Mouse (Mus musculus) adrenal gland, postnatal 4 days (tissue): ENCODE measurements around the gene AI481877. TPM values are rescaled to one million over a fixed set of nuclear protein-coding genes. Genes with fewer than 3 reads are reported as not detected.
"Not testable (repeated sequence)": the region's sequence is repeated elsewhere in the genome, so short reads cannot be mapped to it uniquely, and the experiment has no call there.

ENCODE experiments used
- DNase-seq, 2 experiments: peaks; one replicate each; pipeline ENCODE4 v3.0.0; 2021 to 2022; ENCODE audit warnings: low spot score in 2 of 2, mixed read lengths in 2 of 2
- long read RNA-seq, 2 experiments: library from polyadenylated mRNA; stranded (forward); transcript quantifications; one replicate each; pipeline ENCODE4 v2.0.0; 2021
- total RNA-seq, 2 experiments: library from RNA; stranded (reverse); gene quantifications; 2 replicates each; pipeline ENCODE4 v1.2.3; 2021

Gene AI481877
- under 1 TPM in 1 of 2 experiments, not detected in 1; 0.17 TPM for total RNA-seq
- long read RNA-seq, experiment 1: 0 reads
- long read RNA-seq, experiment 2, partial matches to known transcripts: 0 of 1 reads
- long read RNA-seq, experiment 2, other reads (novel, unspliced or antisense): 1 of 1 reads

DNA sequence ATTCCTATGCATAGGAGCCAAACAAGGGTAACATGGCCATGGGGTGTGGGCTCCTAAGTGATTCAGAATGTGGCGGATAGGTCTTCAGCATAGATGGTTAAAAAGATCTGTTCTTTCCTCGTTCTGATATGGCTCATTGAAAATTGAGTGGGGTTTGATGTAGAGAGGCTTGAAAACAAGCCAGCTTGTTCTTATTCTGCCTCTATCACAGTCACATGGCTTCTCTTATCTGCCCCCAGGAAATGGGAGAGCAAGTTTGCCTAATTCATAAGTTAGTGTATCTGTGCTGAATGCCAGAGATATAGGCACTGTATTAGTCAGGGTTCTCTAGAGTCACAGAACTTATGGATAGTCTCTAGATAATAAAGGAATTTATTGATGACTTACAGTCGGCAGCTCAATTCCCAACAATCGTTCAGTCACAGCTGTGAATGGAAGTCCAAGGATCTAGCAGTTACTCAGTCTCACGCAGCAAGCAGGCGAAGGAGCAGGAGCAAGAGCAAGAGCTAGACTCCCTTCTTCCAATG lies at the start of gene AI481877:
Gene AI481877 (minus strand): TSS at position 477 of the 527 bp plus-strand sequence.
- DNase-seq: not testable (repeated sequence)

DNA sequence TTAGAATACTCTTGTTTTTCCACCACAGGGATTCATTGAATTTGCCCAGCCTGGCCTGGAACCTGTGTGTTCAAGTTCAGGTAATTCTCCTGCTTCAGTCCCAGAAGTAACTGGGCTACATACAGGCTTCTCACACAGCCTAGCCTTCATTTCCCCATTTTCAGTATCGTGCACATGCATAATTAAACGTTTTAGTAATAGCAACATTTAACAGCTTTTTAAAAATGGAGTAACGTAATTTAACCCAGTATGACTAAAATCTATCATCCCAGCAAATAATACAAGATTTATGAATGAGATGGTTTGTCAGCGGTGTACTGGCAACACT lies 49.7 kb upstream of the AI481877 start:
- DNase-seq: no peak

DNA sequence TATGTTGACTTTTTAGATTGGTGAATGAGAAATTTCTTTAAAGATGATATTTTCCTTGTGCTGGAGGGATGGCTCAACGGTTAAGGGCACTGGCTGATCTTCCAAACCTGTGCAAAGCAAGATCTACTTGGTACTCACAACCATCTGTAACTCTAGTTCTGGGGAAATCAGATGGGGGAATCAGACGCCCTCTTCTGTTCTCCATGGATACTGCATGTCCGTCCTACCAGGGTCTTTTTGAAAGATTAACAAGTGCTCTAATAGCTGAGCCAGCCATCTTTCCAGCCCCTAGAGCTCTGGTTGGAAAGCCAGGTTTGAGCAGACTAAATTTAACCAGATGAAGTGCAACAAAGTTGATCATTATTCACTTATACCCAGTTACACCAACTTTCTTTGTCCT lies 48.5 kb upstream of the AI481877 start:
- DNase-seq: peak in 1 of 2 experiments; percentile 35

DNA sequence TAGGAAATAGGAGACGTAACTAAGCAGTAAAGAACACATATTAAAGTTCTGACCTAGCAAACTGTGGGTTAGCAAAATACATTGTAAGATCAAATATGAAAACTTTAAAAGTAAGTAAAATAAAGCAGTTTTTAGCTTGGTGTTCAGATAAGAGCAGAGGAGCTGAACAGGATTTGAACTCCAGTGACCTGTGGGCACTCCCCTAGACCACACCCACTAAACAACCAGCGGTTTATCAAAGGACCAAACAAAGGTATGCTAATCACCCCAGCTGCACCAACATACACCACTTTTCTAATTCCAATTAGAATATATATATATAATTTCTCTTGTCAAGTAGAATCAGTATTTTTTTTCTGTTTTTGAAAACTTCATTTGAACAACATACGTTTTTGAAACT lies 46.9 kb upstream of the AI481877 start:
- no peak for DNase-seq

DNA sequence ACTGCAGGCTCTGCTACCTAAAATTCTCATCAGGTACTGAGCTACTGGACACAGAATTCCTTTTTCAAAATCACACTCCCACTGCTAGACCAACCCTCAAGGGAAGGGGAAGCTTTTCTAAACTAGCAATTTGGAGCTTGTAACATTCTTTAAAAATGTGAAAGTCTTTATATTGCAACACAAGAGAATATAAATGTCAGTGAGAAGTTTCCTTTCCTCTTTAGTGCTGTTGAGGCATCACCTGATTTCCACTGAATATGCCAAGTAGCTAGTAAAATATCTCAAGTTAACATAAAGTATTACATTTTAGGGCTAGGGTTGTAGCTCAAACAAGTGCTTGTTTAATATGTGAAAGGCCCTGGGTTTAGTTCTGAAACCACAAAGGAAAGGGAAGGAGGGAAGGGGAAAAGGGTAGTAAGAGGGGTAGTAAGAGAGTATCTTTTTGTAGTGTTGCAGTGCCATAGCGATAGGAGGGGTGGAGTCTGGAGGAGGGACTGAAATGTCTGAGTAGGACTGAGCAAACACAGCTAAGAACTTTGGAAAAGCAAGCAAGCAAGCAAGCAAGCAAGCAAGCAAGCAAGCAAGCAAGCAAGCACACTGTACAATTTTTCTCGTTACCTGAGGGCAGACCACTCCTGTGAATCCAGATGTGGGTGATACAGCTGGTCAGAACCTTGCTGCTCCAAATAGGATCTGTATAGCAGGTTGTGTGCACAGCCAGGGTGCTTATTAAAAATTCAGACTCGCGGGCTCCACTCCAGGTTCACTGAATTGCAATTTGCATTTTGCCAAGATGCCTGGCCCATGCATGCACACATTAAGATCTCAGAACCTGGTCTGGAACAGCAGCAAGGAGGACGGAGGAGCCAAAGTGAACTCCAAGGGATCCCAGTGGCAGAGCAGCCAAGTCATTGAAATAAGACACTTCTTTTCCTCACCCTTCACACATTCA lies 42.8 kb upstream of the AI481877 start:
- DNase-seq: no peak

DNA sequence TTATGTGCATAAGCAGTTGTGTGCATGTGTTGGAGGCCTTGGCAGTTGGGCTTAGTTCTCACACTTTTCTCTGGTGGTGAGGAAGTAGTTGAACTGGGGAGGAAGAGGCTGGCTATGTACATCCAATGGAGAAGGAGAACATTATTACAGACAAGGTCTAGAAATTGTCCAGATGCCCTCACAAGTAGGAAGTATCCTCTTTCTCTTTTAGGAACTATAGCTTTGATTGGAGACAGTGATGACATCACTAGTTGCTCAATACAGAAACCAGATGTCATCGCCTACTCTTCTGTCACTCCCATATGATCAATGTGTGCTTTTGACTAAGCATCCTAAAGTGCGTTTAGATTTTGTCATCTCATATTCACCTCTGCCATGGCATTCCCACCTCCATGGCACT lies 38.8 kb upstream of the AI481877 start:
- DNase-seq: no peak

DNA sequence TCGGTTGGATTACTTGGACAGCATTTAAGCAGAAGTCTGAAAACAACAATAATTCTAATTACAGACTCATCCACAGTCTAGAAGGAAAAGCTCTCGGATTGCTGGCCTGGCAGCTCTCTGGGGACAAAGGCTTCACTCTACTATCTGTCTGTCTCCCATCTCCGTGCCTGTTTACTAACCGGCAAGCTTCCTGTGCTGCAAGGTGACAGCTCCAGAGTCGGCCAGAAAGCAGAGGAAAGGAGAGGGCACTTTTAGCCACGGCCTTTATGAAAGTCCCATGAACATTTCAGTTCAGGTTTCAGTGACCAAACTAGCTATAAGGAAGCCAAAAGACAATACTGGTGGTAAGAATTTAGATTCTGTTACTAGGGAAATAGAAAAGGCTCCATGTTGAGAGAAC lies 37.1 kb upstream of the AI481877 start:
- no peak for DNase-seq

DNA sequence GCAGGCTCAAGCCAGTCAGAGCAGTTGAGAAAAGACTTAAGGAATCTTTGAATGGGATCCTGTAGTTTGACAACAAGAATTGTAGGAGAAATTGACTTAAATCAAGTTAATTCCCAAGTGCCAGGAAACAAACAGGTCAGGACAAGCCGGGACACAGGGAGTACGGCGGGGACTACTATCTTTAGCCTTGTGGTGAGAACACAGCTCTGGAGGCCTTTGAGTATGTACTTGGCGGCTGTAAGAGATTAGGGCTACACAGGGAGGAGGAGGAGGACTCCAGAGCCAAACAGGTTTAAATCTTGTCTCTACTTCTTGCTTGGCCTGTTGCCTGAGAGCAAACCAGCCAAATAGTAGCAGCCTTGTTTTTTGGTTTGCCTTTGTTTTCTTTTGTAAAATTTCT lies 36.2 kb upstream of the AI481877 start:
- DNase-seq: no peak

DNA sequence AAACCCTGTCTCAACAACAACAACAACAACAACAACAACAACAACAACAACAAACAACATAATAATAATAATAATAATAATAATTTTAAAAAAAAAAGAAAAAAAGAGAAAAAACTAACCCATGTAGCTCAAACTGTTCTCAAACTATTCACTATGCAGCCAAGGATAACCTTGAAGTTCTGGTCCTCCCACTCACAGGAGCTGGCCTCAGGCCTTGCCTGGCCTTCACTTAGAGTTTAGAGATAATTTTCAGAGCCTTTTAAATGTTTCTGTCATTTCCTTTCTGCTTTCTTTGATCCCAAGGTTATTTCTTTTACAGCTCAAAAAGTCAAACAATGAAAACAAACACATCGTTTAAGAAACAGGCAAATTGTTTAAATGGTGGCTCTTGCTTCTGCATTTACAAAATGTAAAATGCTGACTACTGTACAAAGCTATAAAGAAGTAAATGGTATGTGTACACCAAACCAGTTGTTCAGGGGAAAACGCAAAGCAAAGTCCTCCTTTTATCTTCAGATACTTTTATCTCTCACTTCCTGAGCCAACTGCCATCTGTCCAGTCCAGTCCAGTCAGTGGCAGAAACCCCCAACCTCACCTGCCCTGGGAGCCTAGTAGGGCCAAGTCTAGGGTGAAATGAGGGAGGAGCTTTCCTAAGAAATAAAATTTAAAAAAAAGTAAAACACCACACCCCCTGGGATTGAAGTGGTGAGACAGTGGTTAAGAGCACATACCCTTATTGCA lies 34.6 kb upstream of the AI481877 start:
- no peak for DNase-seq

DNA sequence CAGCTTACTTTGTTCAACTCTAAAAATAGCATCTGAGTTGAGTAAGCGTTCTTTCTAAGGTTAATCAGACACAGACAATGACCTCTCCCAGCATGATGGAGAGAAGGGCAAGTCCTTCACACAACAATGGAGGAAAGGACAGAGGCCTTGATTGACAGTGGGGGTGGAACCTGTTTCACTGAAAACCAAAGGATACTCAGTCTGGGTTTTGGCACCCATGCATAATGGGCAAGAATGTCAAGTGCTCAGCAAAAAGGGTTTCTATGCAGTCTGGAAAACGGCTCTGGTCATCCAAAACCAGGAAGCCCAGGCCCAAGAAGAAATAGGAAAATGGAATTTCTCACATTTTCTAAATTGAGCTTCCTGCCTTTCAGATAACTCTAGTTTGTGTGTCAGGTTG lies 33.8 kb upstream of the AI481877 start:
- no peak for DNase-seq

DNA sequence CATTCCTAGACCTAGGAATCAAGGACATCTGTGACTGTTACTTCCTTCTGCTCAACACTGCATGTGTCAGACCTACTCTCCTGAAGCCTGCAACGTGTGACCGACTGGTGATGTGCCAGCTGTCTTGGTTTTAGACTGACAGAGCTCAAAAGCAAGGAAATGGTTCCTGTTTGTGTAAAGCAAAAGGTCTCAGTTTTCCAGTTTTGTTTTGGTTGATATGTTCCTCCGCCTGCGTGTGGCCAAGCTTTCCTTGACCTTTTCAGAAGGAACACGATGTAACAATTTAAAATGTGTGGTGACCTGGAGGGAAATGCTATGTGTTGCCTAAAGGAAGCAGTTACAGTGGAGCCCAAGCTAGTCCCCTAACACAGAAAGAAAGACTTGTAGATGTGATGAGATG lies 31.2 kb upstream of the AI481877 start:
- no peak for DNase-seq

DNA sequence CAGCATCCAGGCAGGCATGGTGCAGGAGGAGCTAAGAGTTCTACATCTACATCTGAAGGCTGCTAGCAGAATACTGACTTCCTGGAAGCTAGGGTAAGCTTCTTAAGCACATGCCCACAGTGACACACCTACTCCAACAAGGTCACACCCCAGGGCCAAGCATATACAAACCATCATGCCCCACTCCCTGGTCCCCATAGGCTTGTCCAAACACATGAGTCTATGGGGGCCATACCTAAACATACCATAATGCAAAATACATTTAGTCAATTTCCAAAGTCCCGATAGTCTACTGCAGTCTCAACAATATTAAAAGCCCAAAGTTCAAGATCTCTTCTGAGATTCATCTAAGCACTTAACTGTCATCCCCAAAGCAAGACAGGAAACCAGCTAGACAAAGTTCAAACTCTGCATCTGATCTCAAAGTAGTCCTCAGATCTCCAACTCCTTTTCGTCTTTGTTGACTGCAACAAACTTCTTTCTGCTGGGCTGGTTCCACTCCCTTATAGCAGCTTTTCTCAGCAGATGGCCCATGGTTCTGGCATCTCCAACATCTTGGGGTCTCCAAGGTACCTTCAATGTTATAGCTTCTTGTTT lies 28.6 kb upstream of the AI481877 start:
- DNase-seq: no peak

DNA sequence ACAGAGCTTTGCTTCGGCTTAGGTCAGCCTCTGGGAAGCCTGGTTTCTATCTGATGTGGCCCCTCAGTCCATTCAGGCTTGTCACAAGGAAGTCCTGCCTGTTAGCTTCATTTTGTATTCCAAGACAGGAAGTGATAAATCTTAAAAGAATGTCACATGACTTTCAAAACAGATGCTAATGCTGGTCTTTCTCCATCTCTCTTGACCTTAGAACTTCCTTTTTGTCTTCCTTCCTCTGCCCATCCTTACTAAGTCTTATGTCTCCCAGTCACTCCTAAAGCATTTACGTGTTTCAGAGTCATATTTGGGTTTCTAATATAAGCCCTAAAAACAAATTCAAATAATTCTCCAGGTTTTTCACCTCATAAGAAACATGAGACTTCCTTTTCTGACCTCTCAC lies 25.3 kb upstream of the AI481877 start:
- DNase-seq: no peak

DNA sequence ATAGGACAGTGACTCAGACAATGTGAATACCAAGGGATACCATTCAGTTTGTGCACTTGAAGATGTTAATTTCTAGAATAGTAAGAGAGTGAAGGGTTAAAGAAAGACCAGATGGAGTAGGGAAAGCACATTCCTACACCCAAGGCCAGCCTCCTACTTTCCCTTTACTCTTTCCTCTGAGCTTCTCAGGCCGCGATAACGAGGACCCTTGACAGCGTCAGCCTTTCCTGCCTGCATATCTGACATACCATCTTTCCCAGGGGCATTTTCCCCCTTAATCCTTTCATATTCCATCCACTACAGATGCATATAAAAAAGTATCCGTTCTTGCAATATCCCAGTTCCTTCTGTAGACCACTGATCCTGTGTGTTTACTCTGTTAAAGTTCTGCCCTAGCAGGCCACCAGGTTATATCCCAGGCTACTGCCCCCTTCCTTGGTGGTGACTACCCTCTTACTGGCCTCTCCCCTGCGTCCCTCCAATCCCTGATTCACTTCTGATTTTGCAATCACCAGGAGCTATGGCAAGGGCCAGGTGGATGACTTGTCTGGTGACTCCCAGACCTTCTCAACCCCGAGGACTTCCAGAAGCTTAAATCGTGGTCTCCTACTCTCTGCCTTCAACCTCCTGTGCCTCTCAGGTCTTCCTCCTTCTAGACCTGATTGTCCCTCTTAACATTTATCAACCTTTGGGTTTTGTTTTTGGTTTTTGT lies 22.3 kb upstream of the AI481877 start:
- no peak for DNase-seq

DNA sequence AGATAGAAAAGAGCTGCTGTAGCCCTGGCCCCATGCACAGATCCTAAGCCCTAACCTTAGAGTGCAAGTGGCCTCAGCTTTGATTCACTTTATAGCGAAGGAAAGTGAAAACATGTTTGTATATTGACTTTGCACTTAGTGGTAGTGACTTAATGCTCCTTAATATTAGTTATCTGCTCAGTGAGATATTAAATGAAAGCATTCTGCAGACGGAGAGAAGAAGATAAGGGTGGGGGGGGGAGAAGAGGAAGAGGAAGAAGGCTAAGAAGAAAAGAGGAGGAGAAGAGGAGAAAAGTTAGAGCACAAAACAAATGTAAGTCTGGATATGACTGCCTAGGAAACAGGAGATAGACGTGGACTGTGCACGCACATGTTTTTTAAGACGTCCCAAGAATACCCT lies 21.5 kb upstream of the AI481877 start:
- DNase-seq: no peak

DNA sequence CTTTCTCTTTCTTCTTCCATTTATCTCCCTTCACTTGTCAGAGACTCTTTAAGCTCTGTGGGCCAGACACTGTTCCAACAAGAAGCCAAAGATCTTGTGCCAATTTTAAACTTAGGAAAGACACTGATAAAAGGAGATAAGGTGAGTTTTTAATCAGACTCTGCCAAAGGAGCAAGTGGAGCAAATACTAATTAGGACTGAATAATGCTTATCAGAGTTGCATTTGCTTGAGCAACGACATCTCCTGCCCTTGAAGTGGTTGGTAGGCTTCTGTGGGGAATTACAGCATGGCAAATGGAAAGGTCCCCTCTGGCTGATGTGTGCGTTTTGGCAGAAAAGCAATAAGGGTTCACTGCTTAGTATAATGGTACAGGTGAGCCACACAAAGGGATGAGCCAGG lies 18.9 kb upstream of the AI481877 start:
- no peak for DNase-seq

DNA sequence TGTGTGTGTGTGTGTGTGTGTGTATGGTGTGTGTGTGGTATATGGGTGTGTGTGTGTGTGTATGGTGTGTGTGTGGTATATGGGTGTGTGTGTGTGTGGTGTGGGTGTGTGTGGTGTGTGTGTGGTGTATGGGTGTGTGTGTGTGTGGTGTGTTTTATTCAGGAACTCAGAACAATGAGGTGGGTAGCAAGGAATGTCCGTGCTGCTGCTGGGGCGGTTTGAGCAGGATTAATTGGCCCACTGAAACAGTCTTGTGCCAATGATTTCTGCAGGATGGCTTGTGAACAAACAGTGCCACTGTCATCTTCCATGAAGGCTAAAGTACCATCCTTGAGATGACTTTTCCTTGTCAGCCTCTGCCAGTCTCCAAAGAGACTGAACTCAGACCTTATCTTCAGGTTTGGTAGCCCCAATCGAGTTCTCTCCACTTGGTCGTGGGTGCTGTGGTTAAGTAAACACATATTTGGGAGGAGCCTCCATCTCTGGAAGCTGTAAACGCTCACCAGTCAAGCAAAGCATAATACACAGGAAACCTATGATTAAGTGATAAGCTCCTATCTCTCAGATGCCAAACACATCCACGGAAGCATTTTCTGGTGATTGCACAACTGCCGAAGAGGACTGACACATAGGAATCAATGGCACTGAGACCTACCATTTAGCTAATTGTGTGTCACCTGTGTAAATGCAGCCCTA lies 18.3 kb upstream of the AI481877 start:
- DNase-seq: no peak

DNA sequence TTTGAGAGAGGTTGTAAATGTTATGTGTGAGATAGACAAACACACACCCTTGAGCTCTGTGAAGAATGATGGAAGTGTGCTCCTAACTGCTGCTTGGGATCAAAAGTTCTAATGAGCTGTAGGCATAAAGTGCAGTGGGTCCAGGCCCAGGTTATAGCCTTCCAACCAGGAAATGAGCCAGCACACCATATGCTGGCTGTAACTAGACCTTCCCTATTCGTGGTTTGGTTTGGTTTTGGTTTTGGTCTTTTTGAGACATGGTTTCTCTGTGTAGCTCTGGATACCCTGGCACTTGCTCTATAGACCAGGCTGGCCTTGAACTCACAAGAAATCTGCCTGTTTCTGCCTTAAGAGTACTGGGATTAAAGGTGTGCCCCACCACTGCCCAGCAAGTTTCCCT lies 13.2 kb upstream of the AI481877 start:
- DNase-seq: no peak

DNA sequence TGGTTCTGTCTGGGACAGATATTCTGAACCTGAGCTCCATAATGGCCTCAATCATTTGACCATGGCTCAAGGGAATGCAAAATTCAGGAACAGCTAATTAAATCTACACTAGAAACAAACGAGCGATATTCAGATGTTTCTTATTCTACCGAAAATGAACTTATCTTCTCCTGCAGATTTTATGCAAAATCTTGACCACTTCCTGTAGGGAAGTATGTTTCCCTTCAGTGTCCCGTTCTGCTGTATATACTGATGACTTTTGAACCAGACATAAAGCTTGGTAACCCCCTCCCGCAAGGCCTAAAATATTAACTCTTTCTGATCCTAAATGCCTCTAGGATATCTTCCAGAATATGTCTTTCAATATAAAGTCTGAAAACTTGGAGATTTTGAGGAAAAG lies 12.1 kb upstream of the AI481877 start:
- DNase-seq: no peak

DNA sequence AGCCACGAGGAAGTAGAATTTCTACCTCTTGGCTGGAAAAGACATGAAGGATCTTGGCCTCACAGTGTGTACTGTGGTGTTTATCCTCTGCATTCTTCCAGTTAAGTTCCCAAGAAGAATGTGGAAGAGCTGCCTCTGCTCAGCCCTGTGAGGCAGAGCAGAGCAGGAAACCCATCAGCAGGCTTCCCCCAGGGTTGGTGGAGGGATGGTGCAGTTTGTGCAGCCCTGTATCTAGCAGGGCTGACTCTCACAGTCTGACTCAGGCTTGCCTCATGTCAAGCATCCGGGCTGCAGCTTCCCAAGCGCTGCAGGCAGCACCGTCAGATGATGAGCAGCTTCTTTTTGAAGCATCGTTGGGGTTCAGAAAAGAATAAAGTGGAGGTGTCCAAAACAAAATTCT lies 10.3 kb upstream of the AI481877 start:
- DNase-seq: no peak
